Mouse (Mus musculus): ENCODE measurements around the gene AF366264. TPM values are rescaled to one million over a fixed set of nuclear protein-coding genes. Genes with fewer than 3 reads are reported as not detected.

The AF366264 gene
- polyA plus RNA-seq (2012; rRNA removed) = not detected in 2 replicates

GRCm38 (mm10) chr8:13838289-13838688 lies at the start of gene AF366264:
Gene AF366264 (minus strand): TSS chr8:13838389.

GRCm38 (mm10) chr8:13785250-13785763 lies 52.9 kb downstream of the AF366264 start, which contains the start of gene Upf3a:
Gene Upf3a (plus strand): TSS chr8:13785615.

Other genes with a start within 250 kb of the AF366264 start
- 18.8 and 23.7 TPM in 2 replicates for gene Rasa3, start 160.8 kb downstream of the AF366264 start, polyA plus RNA-seq (2012; rRNA removed)
- 1.4 and 1.7 TPM in 2 replicates for gene Cfap97d2, start 132.5 kb downstream of the AF366264 start, polyA plus RNA-seq (2012; rRNA removed)
- gene Cdc16, start 80.7 kb downstream of the AF366264 start, polyA plus RNA-seq (2012; rRNA removed) = 163 and 172 TPM in 2 replicates
- gene Upf3a, start 52.8 kb downstream of the AF366264 start, polyA plus RNA-seq (2012; rRNA removed) = 30.9 and 68.3 TPM in 2 replicates
- 28.4 and 29.7 TPM in 2 replicates for gene Champ1, start 31.3 kb upstream of the AF366264 start, polyA plus RNA-seq (2012; rRNA removed)
- 47.8 and 59.9 TPM in 2 replicates for gene Coprs, start 51.9 kb upstream of the AF366264 start, polyA plus RNA-seq (2012; rRNA removed)

All from central nervous system, embryonic 11.5 days (tissue).